Mouse (Mus musculus): ENCODE results near the gene Cpox.

GRCm38 (mm10) chr16:58689555-58690169 lies 19.6 kb downstream of the Cpox start:
- TF ChIP-seq CTCF (IDR thresholded peaks at IDR 0.05) (no peak), EP300 (IDR thresholded peaks at IDR 0.05) (no peak)

Measured in lung, postnatal 0 days (tissue).